Mouse (Mus musculus) left cerebral cortex, adult 2 months (tissue): ENCODE measurements around the gene Mcm8. TPM values are rescaled to one million over a fixed set of nuclear protein-coding genes. Genes with fewer than 3 reads are reported as not detected.

ENCODE experiments used
- DNase-seq, 2 experiments: peaks; one replicate each; pipeline ENCODE4 v3.0.0; 2021 to 2022; ENCODE audit warnings: low spot score in 2 of 2, mixed read lengths in 1 of 2; ENCODE audit errors: extremely low spot score in 1 of 2
- H3K27ac ChIP-seq: fragments of 200-600 bp; 2 replicates; pipeline ENCODE4 v1.8.1; 2022
- H3K4me3 ChIP-seq: fragments of 200-600 bp; 2 replicates; pipeline ENCODE4 v1.8.1; 2022
- CTCF ChIP-seq: fragments of 200-600 bp; IDR thresholded peaks from 2 replicates; pipeline ENCODE4 v1.8.1; 2022; ENCODE audit warnings: antibody characterized with exemption, mild to moderate bottlenecking, moderate library complexity
- intact Hi-C: fragments of 180-260 bp; cut with DNase I; formaldehyde crosslinking; loops from one replicate; pipeline ENCODE4 v1.15.1; 2025
- long read RNA-seq, 2 experiments: library from polyadenylated mRNA; stranded (forward); transcript quantifications; one replicate each; pipeline ENCODE4 v2.0.0; 2021; ENCODE audit warnings: borderline mapping rate in 2 of 2
- total RNA-seq, 2 experiments: library from RNA; stranded (reverse); gene quantifications; 2 replicates each; pipeline ENCODE4 v1.2.3; 2021

Mcm8 gene
- 1 to 10 TPM; 4.3 to 4.6 TPM for total RNA-seq
- long read RNA-seq, experiment 1, transcript Mcm8-201 (19 exons, 3,179 nt): major isoform, 7 of 11 reads
- long read RNA-seq, experiment 1, partial matches to known transcripts: 0 of 11 reads
- long read RNA-seq, experiment 1, other reads (novel, unspliced or antisense): 4 of 11 reads
- long read RNA-seq, experiment 2, partial matches to known transcripts: 0 of 7 reads
- long read RNA-seq, experiment 2, other reads (novel, unspliced or antisense): 3 of 7 reads

GRCm38 (mm10) chr2:132815608-132816314, at the start of gene Mcm8, which contains the start of gene Trmt6:
Gene Mcm8 (plus strand): TSS chr2:132816141.
Gene Trmt6 (minus strand): TSS chr2:132816055.
- TF ChIP-seq CTCF: peak; percentile 43
- Histone ChIP-seq H3K27ac (peak within 1 kb of the TSS; percentile 80), H3K4me3 (peak within 1 kb of the TSS; percentile 96)
- intact Hi-C loops: loop anchor here (5.0 kb wide), 1 partner anchor 298 kb away; no protein-coding TSS in a partner anchor
- peak; percentile 85 to 90 for DNase-seq

GRCm38 (mm10) chr2:132770822-132771221, 45.1 kb upstream of the Mcm8 start:
- Histone ChIP-seq H3K4me3 (no peak overlapping the region), H3K27ac (no peak overlapping the region)
- no peak for TF ChIP-seq CTCF
- intact Hi-C loops: no loop called here
- DNase-seq: no peak

GRCm38 (mm10) chr2:132780978-132781377, 35.0 kb upstream of the Mcm8 start, which contains the start of gene Chgb:
Gene Chgb (plus strand): TSS chr2:132781278.
- Histone ChIP-seq H3K27ac (peak within 1 kb of the TSS; percentile 92), H3K4me3 (peak within 1 kb of the TSS; percentile 68)
- intact Hi-C loops: loop anchor here (1.0 to 10.0 kb wide), 6 partner anchors 24 to 268 kb away; no protein-coding TSS in a partner anchor
- no peak for TF ChIP-seq CTCF
- DNase-seq: no peak

DNA sequence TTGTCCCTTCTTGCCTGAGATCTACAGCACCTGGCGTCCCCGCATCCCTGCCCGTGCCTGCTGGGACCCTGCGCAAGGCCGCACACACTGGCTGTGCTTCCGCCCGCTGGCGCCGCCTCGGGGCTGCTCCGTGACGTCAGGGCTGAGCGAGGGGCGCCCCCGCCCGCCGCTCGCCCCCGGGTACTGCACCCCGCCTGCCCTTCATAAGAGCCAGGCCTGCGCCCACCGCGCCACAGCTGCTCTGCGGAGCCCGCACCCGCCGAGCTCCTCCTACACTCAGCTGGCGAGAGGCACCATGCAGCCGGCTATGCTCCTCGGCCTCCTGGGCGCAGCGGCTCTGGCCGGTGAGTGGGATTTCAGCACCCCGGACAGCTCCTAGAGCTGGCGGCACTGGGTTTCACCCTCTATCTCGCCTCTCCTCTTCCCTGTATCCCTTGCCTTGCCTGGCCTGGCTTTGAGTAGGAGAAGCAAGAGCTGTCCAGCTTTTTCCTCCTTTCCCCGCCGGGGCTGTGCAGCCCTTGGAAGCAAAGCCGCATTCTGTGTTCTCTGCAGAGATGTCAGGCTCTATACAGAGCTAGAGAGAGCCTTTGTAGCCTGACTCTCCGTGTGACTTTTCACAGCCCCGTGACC, 34.4 kb upstream of the Mcm8 start:
- DNase-seq: peak; percentile 85 to 90
- Histone ChIP-seq H3K4me3 (peak overlapping the region; percentile 68), H3K27ac (peak overlapping the region; percentile 92)
- TF ChIP-seq CTCF: no peak; the same call in none of the 2 replicates
- intact Hi-C loops: loop anchor here (2.0 to 10.0 kb wide), 5 partner anchors 39 to 269 kb away; no protein-coding TSS in a partner anchor

- peak overlapping the region; percentile 4; the same call in 1 of the 2 replicates for H3K27ac ChIP-seq
- intact Hi-C loops: loop anchor here (5.0 to 10.0 kb wide), 3 partner anchors 42 to 209 kb away; no protein-coding TSS in a partner anchor
- no peak for DNase-seq
- peak overlapping the region; percentile 68 for H3K4me3 ChIP-seq
- TF ChIP-seq CTCF: no peak
These were observed 31.9 kb upstream of the Mcm8 start for GRCm38 (mm10) chr2:132784039-132784438.

DNA sequence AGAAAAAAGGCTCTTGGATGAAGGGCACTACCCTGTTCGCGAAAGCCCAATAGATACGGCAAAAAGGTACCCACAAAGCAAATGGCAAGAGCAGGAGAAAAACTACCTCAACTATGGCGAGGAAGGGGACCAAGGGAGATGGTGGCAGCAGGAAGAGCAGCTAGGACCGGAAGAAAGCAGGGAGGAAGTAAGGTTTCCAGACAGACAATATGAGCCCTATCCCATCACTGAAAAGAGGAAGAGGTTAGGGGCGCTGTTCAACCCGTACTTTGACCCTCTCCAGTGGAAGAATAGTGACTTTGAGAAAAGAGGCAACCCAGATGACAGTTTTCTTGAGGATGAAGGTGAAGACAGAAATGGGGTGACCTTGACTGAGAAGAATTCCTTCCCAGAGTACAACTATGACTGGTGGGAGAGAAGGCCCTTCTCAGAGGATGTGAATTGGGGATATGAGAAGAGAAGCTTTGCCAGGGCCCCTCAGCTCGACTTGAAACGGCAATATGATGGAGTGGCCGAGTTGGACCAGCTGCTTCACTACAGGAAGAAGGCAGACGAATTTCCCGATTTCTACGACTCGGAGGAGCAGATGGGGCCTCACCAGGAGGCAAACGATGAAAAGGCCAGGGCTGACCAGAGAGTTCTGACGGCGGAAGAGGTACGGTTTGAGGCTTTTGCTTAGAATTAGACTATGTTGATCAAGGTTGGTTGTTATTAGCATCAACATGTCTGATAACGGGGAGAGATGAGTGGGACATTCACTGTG, 22.3 kb upstream of the Mcm8 start:
- intact Hi-C loops: no loop called here
- Histone ChIP-seq H3K4me3 (no peak overlapping the region), H3K27ac (no peak overlapping the region)
- no peak for DNase-seq
- no peak for TF ChIP-seq CTCF

DNA sequence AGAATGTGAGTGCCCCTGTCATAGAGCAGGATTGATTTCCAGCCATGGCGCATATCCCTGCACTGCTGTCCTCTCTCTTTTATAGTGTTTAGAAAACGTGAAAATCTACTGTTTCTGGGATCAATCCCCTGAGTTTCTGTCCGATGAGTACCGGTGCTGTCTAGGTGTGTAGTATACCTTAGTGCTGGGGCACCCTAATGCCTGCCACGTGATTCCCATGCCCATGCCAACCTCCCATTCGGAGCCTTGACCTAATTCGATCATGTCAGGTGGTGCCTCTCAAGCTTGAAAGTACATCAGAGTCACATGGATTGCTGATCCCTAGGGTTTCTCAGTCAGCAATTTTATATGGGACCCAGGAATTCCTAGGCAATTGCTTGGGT, 21.7 kb upstream of the Mcm8 start:
- DNase-seq: no peak
- Histone ChIP-seq H3K27ac (no peak overlapping the region), H3K4me3 (no peak overlapping the region)
- TF ChIP-seq CTCF: no peak
- intact Hi-C loops: no loop called here

DNA sequence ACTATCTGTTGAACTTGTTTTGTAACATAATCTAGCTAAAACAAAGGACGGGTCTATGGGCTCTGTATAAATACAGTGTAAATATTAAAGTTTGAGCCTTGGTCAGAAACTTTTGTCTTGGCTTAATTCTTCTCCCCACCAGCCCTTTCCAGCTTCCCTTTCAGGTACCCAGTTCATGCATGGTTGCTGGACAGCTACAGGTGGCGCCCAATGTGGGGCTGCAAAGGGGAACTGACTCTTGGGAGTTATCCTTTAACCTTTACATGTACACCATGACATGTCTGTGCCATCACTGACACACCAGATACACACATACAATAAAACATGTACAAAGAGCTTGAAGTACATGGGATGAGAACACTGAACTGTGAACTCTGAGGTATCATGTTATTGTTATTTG, 13.0 kb upstream of the Mcm8 start:
- TF ChIP-seq CTCF: no peak
- H3K4me3 ChIP-seq: no peak overlapping the region
- no peak for DNase-seq
- intact Hi-C loops: no loop called here
- H3K27ac ChIP-seq: no peak overlapping the region

DNA sequence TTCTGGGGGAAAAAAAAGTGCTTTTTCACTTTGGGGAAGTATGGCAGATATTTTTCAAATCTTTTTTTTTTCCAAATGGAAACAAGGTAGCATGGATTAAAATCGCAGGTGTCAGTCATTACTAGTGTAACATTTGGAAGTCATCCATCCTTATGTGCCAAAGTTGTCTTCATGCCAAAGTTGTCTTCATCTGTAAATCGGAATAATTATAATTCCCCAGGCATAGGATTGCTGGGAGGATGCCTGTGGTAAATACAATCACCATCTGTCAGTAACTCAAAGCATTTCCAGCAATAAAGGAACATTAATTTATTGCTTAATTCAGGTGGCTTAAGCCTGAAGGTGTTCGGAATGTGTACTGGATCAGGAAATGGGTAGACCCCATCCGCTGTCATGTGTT, 25.1 kb downstream of the Mcm8 start:
- Histone ChIP-seq H3K27ac (no peak overlapping the region), H3K4me3 (no peak overlapping the region)
- TF ChIP-seq CTCF: no peak
- intact Hi-C loops: no loop called here
- no peak for DNase-seq

DNA sequence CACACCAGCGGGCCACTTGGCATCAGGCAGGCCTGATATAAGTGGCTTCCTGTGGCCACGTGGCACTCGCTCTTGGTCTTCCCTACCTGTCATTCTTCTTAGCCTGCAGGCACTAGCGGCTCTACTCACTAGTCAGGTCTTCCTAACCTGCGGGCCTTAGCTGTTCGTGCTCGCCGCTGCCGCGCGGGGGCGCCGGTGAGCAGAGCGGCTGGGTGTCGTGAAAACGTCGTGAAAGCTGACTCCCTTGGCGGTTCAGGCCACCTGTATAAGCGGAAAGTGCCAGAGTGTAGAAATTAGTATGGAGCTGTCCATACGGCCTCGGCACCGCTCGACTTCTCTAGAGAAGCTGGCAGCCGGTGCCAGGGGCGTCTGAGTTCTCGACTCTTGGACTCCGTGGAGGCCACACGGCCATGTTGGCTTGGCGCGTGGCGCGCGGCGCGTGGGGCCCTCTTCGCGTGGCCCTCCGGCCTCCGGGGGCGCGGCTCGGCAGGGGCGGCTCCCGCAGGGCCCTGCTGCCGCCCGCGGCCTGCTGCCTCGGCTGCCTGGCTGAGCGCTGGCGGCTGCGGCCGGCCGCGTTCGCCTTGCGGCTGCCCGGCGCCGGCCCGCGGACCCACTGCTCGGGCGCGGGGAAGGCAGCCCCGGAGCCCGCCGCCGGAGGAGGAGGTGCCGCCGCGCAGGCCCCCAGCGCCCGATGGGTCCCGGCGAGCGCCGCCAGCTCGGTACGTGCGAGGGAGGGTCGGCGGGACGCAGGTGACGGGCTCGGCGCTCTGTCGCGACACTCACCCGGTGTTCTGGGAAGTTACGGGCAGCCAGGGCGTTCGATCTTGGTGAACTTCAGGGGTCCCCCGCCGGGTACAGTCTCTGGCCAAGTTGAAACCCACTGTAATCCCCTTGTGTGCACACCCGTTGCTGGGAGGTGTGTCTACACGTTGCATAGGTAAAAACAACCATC, 30.7 kb downstream of the Mcm8 start, which contains the start of gene Crls1:
Gene Crls1 (plus strand): TSS at position 260 of the 952 bp plus-strand sequence.
- peak; percentile 100 for TF ChIP-seq CTCF
- intact Hi-C loops: loop anchor here (1.0 kb wide), 1 partner anchor 57 kb away; no protein-coding TSS in a partner anchor

More for the DNA sequence above, 30.7 kb downstream of the Mcm8 start, which contains the start of gene Crls1:
- Histone ChIP-seq H3K27ac (peak within 1 kb of the TSS; percentile 84), H3K4me3 (peak within 1 kb of the TSS; percentile 62)
- peak; percentile 97 to 99 for DNase-seq
